Mouse (Mus musculus) testis, adult 10 weeks (tissue): ENCODE data around the gene Cstf1. TPM values are rescaled to one million over a fixed set of nuclear protein-coding genes. Genes with fewer than 3 reads are reported as not detected.

Experiments
- polyA plus RNA-seq: library from polyadenylated mRNA; stranded (reverse); fragments of 350-450 nt; fragmentation: Illumina TruSeq; extraction: RNeasy Lipid Tissue Mini Kit (QIAGEN cat#74804); gene quantifications from one replicate; pipeline ENCODE4 v1.2.3, GENCODE M21; 2014; ENCODE audit warnings: low read depth, low replicate concordance

Gene Cstf1
- 19.4 TPM for polyA plus RNA-seq

DNA sequence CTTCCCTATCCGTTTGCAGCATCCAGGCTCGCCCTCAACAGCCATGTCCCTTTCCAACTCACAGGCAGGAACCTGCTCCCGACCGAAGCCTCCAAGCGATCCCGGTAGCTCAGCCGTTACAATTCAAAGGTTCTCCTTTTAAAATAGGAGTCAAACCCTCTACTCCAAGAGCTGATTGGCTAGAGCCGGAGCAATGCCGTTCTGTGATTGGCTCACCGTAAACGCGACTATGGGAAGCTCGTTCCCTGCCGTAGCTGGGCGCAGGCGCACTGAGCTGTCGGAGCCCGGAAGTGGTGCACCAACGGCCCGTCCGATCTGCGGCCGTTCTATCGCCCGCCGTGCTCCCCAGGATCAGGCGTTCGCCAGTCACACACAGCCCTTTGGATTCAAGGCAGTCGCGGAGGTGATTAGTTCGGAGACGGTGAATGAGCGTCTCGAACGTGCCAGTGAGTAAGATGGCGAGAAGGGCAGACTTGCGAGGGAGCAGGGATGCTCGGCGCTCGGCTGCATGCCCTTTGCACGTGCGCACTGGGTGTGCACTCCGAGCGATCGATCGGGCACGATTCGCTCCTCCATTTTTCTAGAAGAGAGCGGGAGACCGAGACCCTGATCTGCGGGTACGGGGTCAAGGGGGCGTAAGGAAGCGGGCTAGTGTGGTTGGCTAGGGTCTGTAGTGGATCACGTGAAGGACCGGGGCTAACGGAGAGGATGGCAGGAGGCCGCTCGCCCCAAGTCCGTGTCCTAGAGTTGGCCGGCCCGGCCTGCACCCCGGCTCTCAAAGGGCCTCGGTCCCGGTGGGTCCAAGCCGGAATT lies at the start of gene Cstf1, which contains the start of gene Aurka:
Gene Cstf1, plus strand, starts transcription at position 271 of the 813 bp plus-strand sequence.
Gene Aurka, minus strand, starts transcription at position 125 of the 813 bp plus-strand sequence.

GRCm38 (mm10) chr2:172345258-172345738 lies 25.2 kb upstream of the Cstf1 start, which contains the start of gene Fam210b:
TSS of gene Fam210b (plus strand) at chr2:172345565.

DNA sequence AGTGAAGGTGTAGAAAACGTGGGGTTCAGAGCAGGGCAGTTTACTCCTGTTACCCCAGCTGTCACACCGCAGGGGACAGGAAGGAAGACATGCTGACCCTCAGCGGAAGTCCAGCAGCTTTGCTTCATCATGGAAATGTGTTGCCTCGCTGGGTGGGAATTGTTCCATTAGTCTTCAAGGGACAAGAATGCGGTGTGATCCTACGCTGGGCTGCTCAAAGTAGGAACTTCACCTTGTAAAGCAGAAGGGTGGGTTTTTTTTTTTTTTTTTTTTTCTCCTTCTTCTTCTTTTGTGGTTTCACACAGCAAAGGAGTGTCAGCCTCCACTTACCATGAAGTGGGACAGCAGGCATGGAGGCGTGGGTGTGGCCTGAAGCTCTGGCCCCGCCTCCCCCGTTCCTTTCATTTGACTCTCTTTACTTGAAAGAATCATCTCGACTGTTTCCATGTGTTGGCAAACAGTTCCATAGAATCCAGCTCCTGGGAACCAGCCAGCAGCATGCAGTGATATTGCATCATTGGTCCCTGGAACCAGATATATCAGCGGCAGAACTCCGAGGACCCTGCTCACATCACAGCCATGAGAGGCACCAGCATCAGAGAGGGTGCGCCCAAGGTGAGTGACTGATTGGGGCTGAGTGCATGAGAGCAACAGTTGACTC lies 23.0 kb downstream of the Cstf1 start, which contains the start of gene Cass4:
Gene Cass4, plus strand, starts transcription at position 404 of the 661 bp plus-strand sequence.

Other genes with a start within 250 kb of the Cstf1 start
- gene Mc3r, start 122.2 kb upstream of the Cstf1 start, polyA plus RNA-seq = not detected
- 11.5 TPM for gene Fam210b, start 25.1 kb upstream of the Cstf1 start, polyA plus RNA-seq
- 73.7 TPM for gene Aurka, start 146 bp upstream of the Cstf1 start, polyA plus RNA-seq
- gene Cass4, start 23.1 kb downstream of the Cstf1 start, polyA plus RNA-seq = 0.17 TPM
- 3.8 TPM for gene Rtf2, start 69.9 kb downstream of the Cstf1 start, polyA plus RNA-seq
- gene Gcnt7, start 87.9 kb downstream of the Cstf1 start, polyA plus RNA-seq = 0.11 TPM
- 410 TPM for gene Fam209, start 101.8 kb downstream of the Cstf1 start, polyA plus RNA-seq
- gene Tfap2c, start 178.9 kb downstream of the Cstf1 start, polyA plus RNA-seq = not detected